Mouse (Mus musculus) limb, embryonic 15.5 days (tissue): ENCODE measurements around the gene Fkbpl. TPM values are rescaled to one million over a fixed set of nuclear protein-coding genes. Genes with fewer than 3 reads are reported as not detected.

ENCODE experiments used
- ATAC-seq: fragments of 200-750 bp; cut with Nextera tagmentation; 2 replicates; pipeline ENCODE4 v1.8.0; 2017; ENCODE audit warnings: low read depth, moderate TSS enrichment; ENCODE audit not compliant: insufficient number of reproducible peaks, low FRiP score, low TSS enrichment
- H3K27ac ChIP-seq: fragments of 300-500 bp; sonication (generic); 2 replicates; pipeline ENCODE4 v1.5.1; 2015; ENCODE audit warnings: moderate library complexity, mild to moderate bottlenecking, inconsistent platforms
- H3K27me3 ChIP-seq: fragments of 300-500 bp; sonication (generic); 2 replicates; pipeline ENCODE4 v1.6.1; 2015; ENCODE audit warnings: inconsistent platforms
- H3K36me3 ChIP-seq: fragments of 300-500 bp; sonication (generic); 2 replicates; pipeline ENCODE4 v1.6.1; 2015; ENCODE audit warnings: inconsistent platforms
- H3K4me1 ChIP-seq: fragments of 300-500 bp; sonication (generic); 2 replicates; pipeline ENCODE4 v1.6.1; 2015; ENCODE audit warnings: inconsistent platforms
- H3K4me2 ChIP-seq: fragments of 300-500 bp; sonication (generic); 2 replicates; pipeline ENCODE4 v1.6.1; 2015; ENCODE audit warnings: mild to moderate bottlenecking, inconsistent platforms
- H3K4me3 ChIP-seq: fragments of 300-500 bp; sonication (generic); 2 replicates; pipeline ENCODE4 v1.5.1; 2015; ENCODE audit warnings: mild to moderate bottlenecking, inconsistent platforms
- H3K9ac ChIP-seq: fragments of 300-500 bp; sonication (generic); 2 replicates; pipeline ENCODE4 v1.6.1; 2015; ENCODE audit warnings: inconsistent platforms
- H3K9me3 ChIP-seq: fragments of 300-500 bp; sonication (generic); 2 replicates; pipeline ENCODE4 v1.6.1; 2016; ENCODE audit warnings: inconsistent platforms
- WGBS: fragments of 180-500 bp; shearing (Covaris S2); methylation state at CpG from one replicate; pipeline ENCODE4 v1.1.7; 2015; 5-methylcytosine and 5-hydroxymethylcytosine counted together
- polyA plus RNA-seq: library from polyadenylated mRNA; unstranded; fragments of >200 nt; fragmentation: Nextera tagmentation; extraction: Ambion mirVana; gene quantifications from 2 replicates; pipeline ENCODE4 v1.2.1, GENCODE M21; 2015

Gene Fkbpl
- polyA plus RNA-seq, 1 experiment from 2014 or later = 15.5 TPM

DNA sequence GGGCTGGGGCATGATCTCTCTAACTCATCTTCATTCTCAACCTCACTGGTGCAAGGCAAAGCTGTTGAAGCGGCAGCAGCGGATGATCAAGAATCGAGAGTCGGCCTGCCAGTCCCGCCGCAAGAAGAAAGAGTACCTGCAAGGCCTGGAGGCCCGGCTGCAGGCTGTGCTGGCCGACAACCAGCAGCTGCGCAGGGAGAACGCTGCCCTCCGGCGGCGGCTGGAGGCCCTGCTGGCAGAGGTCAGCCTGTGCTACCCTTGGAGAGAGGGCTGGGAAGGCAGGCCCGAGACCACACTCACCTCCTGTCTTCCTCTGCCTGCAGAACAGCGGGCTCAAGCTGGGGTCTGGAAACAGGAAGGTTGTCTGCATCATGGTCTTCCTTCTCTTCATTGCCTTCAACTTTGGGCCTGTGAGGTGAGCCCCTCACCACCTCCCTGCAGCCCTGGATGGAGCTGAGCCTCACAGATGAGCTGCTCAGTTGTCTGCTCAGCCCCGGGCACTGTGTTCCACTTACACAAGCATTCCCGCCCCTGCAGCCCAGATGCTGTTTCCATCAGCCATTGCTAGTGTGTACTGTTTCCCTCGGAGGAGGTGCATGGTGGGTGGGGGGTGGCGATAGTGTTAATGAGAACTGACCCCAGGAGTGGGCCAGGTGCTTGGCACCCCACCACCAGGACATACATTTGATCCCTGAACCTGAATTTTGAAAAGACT, 7.1 kb downstream of the Fkbpl start:
- Histone ChIP-seq H3K27ac (no peak overlapping the region), H3K36me3 (peaks cover 55% of the 10 kb centered on the region), H3K4me2 (no peak overlapping the region), H3K9me3 (no peaks in the 10 kb centered on the region), H3K4me1 (peaks cover 33% of the 10 kb centered on the region), H3K27me3 (no peaks in the 10 kb centered on the region), H3K9ac (no peak overlapping the region), H3K4me3 (no peak overlapping the region)
- no peak for ATAC-seq
- 52% methylated on average over 19 of the region's 19 CpGs for WGBS

DNA sequence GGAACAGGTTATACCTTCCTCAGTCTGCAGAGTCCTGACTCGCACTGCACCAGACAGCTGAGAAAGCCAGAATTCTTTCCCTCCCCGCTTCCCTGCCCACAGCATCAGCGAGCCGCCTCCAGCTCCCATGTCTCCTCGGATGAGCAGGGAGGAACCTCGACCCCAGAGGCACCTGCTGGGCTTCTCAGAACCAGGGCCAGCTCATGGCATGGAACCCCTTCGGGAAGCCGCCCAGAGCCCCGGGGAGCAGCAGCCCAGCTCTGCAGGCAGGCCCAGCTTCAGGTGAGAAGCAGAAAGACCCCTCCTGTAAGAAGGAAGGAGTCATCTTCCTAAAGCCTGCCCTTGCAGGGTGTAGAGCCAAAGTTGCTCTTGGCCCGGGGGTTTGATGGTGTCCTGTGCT, 8.0 kb downstream of the Fkbpl start:
- ATAC-seq = no peak
- Histone ChIP-seq H3K4me1 (peaks cover 34% of the 10 kb centered on the region), H3K9me3 (no peaks in the 10 kb centered on the region), H3K4me3 (no peak overlapping the region), H3K4me2 (no peak overlapping the region), H3K27ac (no peak overlapping the region), H3K36me3 (peaks cover 55% of the 10 kb centered on the region), H3K9ac (no peak overlapping the region), H3K27me3 (no peaks in the 10 kb centered on the region)
- 91% methylated on average over 10 of the region's 10 CpGs for WGBS

DNA sequence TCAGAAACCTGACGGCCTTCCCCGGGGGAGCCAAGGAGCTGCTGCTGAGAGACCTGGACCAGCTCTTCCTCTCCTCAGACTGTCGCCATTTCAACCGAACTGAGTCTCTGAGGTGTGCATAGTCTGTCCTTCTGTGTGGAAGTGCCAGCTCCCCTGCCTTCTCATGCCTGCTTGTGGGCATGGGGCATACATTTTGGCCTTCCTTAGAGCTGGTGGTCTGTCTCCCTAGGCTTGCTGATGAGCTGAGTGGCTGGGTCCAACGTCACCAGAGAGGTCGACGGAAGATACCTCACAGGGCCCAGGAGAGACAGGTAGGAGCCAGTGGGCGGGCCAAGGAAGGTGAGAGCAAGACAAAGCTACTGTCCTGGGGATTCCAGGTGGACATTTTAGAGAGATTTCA, 8.4 kb downstream of the Fkbpl start:
- Histone ChIP-seq H3K36me3 (peaks cover 55% of the 10 kb centered on the region), H3K4me3 (no peak overlapping the region), H3K27me3 (no peaks in the 10 kb centered on the region), H3K4me2 (no peak overlapping the region), H3K9ac (no peak overlapping the region), H3K4me1 (peaks cover 30% of the 10 kb centered on the region), H3K9me3 (no peaks in the 10 kb centered on the region), H3K27ac (no peak overlapping the region)
- ATAC-seq = no peak
- 88% methylated on average over 8 of the region's 8 CpGs for WGBS

DNA sequence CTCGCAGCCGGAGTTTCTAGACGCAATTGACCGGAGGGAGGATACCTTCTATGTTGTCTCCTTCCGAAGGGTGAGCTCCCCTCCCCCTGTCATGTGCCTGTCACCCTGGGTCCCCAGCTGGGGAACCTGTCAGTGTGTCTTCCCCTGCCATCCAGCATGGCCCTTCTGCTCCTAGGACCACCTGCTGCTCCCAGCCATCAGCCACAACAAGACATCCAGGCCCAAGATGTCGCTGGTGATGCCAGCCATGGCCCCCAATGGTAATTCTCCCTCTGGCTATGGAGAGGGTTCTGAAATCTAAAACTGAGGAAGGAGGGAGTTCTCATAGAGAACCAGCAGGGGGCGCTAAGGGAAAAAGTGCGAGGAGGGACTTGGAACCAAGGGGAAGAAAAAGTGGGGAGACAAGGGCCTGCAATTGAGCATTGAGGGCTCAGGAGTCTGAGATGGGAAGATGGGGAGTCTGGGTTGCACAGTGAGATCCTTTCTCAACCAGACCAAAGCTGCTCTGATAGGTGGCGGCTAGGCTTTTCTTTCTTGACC, 9.3 kb downstream of the Fkbpl start:
- Histone ChIP-seq H3K4me1 (peaks cover 24% of the 10 kb centered on the region), H3K36me3 (peaks cover 55% of the 10 kb centered on the region), H3K9ac (no peak overlapping the region), H3K9me3 (no peaks in the 10 kb centered on the region), H3K4me2 (no peak overlapping the region), H3K27ac (no peak overlapping the region), H3K4me3 (no peak overlapping the region), H3K27me3 (peaks cover 8% of the 10 kb centered on the region)
- 64% methylated on average over 9 of the region's 9 CpGs for WGBS
- no peak for ATAC-seq

DNA sequence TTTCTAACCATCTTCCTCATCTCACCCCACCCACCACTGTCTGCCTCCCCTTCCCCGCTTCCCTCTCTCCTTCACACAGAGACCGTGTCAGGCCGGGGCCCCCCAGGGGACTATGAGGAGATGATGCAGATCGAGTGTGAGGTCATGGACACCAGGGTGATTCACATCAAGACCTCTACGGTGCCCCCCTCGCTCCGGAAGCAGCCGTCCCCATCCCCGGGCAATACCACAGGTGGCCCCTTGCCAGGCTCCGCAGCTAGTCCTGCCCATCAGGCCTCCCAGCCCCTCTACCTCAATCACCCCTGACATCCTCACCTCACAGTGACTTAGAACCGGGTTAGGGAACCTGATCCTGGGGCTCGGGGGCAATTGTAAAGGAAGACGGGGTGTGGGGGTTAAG, 9.8 kb downstream of the Fkbpl start:
- peaks cover 50% of the 10 kb centered on the region for H3K36me3 ChIP-seq
- H3K9ac ChIP-seq = no peak overlapping the region
- peaks cover 24% of the 10 kb centered on the region for H3K4me1 ChIP-seq
- no peak overlapping the region for H3K27ac ChIP-seq
- WGBS = 89% methylated on average over 13 of the region's 13 CpGs
- H3K27me3 ChIP-seq = peaks cover 13% of the 10 kb centered on the region
- no peak overlapping the region for H3K4me2 ChIP-seq
- no peak overlapping the region for H3K4me3 ChIP-seq
- no peaks in the 10 kb centered on the region for H3K9me3 ChIP-seq
- no peak for ATAC-seq

DNA sequence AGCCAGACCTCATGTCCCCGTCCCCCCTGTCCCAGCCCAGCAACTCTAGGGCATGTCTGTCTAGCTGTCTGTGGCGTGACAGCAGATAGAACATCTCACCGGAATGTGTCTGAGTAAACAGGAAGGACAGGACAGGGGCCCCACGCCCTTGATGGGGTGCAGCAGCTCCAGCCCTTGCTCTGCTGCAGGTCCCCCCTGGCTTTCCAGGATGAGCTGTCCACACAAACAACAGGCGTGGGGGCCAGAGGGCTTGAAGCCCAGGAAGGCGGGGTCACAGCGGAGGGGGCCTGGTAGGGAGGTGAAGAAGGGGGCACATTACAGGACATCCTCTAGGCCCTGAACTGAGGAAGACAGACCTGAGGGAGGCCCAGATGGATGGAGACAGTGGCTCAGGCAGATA, 10.6 kb downstream of the Fkbpl start:
- Histone ChIP-seq H3K36me3 (peaks cover 43% of the 10 kb centered on the region), H3K9ac (no peak overlapping the region), H3K4me2 (no peak overlapping the region), H3K4me1 (peaks cover 24% of the 10 kb centered on the region), H3K9me3 (no peaks in the 10 kb centered on the region), H3K27me3 (peaks cover 21% of the 10 kb centered on the region), H3K4me3 (no peak overlapping the region), H3K27ac (peak overlapping the region; percentile 51; the same call in 1 of the 2 replicates)
- peak; percentile 24; the same call in 1 of the 2 replicates for ATAC-seq
- WGBS = 81% methylated on average over 7 of the region's 7 CpGs

DNA sequence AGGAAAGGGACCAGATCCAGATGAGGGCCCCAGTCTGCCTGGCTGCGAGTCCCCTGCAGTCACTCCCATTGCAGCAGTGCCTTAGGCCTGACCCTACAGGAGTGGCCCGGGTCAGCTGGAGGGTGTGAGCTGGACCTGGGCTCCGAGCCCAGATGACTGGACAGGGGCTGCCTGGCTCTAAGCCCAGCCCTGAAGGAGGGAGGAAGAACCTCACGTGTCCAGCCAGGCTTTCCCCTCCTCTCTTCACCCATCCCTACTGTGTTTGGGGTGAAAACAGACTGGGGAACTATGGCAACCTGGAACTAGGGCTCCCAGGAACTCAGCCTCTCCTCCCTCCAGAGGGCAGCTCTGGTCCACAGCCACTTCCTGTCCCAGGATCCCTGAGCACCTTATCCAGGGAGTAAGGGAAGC, 11.0 kb downstream of the Fkbpl start:
- Histone ChIP-seq H3K9ac (no peak overlapping the region), H3K9me3 (no peaks in the 10 kb centered on the region), H3K27me3 (peaks cover 25% of the 10 kb centered on the region), H3K4me2 (no peak overlapping the region), H3K4me3 (no peak overlapping the region), H3K4me1 (peaks cover 29% of the 10 kb centered on the region), H3K36me3 (peaks cover 38% of the 10 kb centered on the region), H3K27ac (peak overlapping the region; percentile 51; the same call in 1 of the 2 replicates)
- 36% methylated on average over 4 of the region's 4 CpGs for WGBS
- ATAC-seq = peak; percentile 59; the same call in 1 of the 2 replicates

DNA sequence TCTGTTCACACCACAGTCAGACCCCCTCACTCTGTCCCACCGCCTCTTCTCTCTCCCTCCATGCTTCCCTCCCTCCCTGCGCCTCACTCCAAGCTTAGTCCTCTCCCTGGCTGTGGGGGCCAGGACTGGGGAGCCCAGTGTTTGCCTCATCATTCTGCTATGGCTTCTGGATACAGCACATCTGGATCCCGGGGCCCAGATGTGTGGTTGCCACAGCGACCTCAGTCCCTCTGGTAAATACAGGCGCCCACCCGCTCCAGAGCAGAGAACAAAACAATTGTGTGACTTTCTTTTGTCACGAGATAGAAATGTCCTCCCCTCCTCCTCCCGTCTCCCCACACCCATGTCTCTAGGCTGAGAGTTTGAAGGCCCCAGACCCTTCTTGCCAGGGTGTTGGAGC, 12.1 kb downstream of the Fkbpl start:
- H3K36me3 ChIP-seq = peaks cover 28% of the 10 kb centered on the region
- H3K9ac ChIP-seq = no peak overlapping the region
- H3K4me2 ChIP-seq = no peak overlapping the region
- H3K4me1 ChIP-seq = peaks cover 39% of the 10 kb centered on the region
- peaks cover 36% of the 10 kb centered on the region for H3K27me3 ChIP-seq
- no peaks in the 10 kb centered on the region for H3K9me3 ChIP-seq
- peak overlapping the region; percentile 43; the same call in 1 of the 2 replicates for H3K27ac ChIP-seq
- ATAC-seq = no peak
- no peak overlapping the region for H3K4me3 ChIP-seq
- WGBS = 59% methylated on average over 8 of the region's 8 CpGs

DNA sequence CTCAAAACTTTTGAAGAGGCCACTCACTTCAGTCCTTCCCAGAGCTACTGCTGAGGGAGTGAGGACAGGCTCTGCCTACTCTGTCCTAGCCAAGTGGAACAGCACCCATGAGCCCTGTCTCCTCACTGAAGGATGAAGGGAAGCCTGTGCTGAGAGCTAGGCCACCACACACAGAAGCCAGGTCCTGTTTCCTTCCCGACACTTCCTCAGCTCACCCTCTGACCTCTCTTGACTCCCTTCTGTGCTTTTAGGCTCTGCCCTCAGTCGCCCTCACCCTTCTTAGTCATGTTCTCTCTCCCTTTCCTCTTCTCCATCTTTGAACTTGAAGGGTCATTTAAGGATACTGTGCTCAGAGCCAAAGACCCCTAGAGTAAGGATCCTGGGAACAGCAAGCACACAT, 12.7 kb downstream of the Fkbpl start:
- peaks cover 22% of the 10 kb centered on the region for H3K36me3 ChIP-seq
- no peak for ATAC-seq
- H3K4me3 ChIP-seq = no peak overlapping the region
- H3K4me2 ChIP-seq = no peak overlapping the region
- H3K4me1 ChIP-seq = peaks cover 40% of the 10 kb centered on the region
- WGBS = 20% methylated on average over 2 of the region's 2 CpGs
- H3K27me3 ChIP-seq = peaks cover 37% of the 10 kb centered on the region
- no peak overlapping the region for H3K9ac ChIP-seq
- no peak overlapping the region for H3K27ac ChIP-seq
- no peaks in the 10 kb centered on the region for H3K9me3 ChIP-seq

DNA sequence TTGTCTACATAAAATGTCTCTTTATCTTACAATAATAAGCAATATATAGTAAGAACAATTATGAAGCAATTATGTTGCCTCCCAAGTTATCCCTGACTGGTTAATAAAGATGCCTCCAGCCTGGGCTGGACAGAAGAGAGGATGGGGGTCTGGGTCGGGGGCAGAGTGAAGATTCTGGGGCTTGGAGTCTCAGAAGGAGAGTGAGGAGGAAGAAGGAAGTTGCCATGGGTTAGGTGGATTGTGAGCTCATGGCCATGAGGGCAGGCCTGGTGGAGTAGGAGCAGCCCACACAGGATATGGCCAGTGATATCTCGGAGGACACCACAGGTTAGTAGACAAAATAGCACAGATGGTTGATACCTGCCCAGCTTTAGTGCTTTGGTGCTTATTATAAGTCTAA, 13.6 kb downstream of the Fkbpl start:
- 76% methylated on average over 2 of the region's 2 CpGs for WGBS
- H3K4me2 ChIP-seq = no peak overlapping the region
- no peak for ATAC-seq

DNA sequence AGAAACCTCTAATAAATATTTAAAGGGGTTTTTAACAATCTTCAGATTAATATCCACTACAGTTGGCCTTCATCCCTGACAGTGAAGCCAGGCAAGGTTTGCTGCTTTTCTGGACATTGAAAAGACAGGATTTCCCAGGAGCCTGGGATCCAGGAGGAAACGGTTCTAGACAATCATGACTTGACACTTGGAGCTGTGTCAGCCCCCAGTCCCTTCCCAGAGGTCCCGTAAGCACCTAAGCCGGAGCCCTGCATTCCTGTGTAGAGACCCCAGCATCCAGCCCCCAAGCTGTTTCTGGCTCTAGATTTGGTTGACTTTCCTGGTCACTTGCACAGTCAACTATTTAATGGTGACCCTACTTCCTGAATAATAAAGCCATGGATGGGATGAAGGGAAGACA, 14.0 kb downstream of the Fkbpl start:
- ATAC-seq = no peak

More for the DNA sequence above, 13.6 kb downstream of the Fkbpl start:
- Histone ChIP-seq H3K4me1 (peaks cover 40% of the 10 kb centered on the region), H3K9me3 (no peaks in the 10 kb centered on the region), H3K36me3 (peaks cover 13% of the 10 kb centered on the region), H3K9ac (no peak overlapping the region), H3K4me3 (no peak overlapping the region), H3K27me3 (peaks cover 46% of the 10 kb centered on the region), H3K27ac (no peak overlapping the region)

DNA sequence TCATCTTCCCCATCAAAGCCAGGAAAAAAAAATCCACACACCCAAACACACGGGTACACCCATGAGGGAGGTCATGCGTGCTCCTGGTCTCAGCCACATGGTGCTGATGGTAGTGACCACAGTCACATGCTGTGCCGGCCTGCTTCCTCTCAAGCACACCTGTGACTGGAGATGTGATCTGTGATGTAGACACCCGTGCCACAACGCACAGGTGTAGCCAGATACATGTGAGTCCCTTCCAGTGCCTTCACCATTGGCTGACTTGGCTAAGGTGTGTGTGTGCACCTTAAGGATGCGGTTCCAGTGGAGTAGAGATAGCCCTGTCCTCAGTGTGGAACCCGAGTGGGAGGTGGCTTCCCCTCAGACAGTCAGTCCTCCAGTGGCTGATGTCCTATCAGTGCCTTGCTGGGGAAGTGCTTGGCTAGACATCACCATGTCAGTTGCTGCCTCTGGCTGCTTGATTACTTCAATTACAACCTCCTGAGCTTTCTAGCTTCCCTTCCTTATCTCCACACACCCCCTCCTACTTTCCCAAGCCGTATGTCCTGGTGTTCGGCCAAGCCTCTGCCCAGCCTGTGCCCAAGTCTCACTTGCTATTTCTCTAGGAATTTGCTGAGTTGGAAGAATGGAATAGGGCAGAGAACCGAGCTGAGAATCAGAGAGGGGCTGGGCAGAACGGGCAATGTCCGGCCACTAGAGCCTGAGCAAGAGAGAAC, 14.8 kb downstream of the Fkbpl start:
- peaks cover 52% of the 10 kb centered on the region for H3K27me3 ChIP-seq
- H3K4me2 ChIP-seq = no peak overlapping the region
- 58% methylated on average over 12 of the region's 12 CpGs for WGBS

More for the DNA sequence above, 14.0 kb downstream of the Fkbpl start:
- no peak overlapping the region for H3K4me3 ChIP-seq
- H3K9me3 ChIP-seq = no peaks in the 10 kb centered on the region
- no peak overlapping the region for H3K4me2 ChIP-seq
- no peak overlapping the region for H3K27ac ChIP-seq
- H3K4me1 ChIP-seq = peaks cover 40% of the 10 kb centered on the region
- WGBS = 63% methylated on average over 3 of the region's 3 CpGs
- H3K27me3 ChIP-seq = peaks cover 50% of the 10 kb centered on the region
- H3K36me3 ChIP-seq = peaks cover 8% of the 10 kb centered on the region
- H3K9ac ChIP-seq = no peak overlapping the region

More for the DNA sequence above, 14.8 kb downstream of the Fkbpl start:
- Histone ChIP-seq H3K27ac (no peak overlapping the region), H3K4me1 (peaks cover 37% of the 10 kb centered on the region), H3K36me3 (0 out of 2 replicates have a peak, but pooled peaks cover 2% of the 10 kb centered on the region), H3K9ac (no peak overlapping the region), H3K4me3 (no peak overlapping the region), H3K9me3 (no peaks in the 10 kb centered on the region)
- ATAC-seq = no peak
